Mouse (Mus musculus) kidney, postnatal 25 days (tissue): ENCODE results near the gene A630001G21Rik.
A peak's percentile ranks its signal among the peaks of the same experiment; 100 is the strongest.

ENCODE experiments used
- DNase-seq, 2 experiments: peaks; one replicate each; pipeline ENCODE4 v3.0.0; 2021; ENCODE audit warnings: mixed read lengths in 2 of 2

The A630001G21Rik gene

GRCm38 (mm10) chr1:85732581-85732980 lies 45.9 kb downstream of the A630001G21Rik start:
- DNase-seq = no peak

- DNase-seq = no peak
These were observed 48.0 kb downstream of the A630001G21Rik start for GRCm38 (mm10) chr1:85730471-85730870.

GRCm38 (mm10) chr1:85720220-85720893 lies 58.1 kb downstream of the A630001G21Rik start:
- no peak for DNase-seq

DNA sequence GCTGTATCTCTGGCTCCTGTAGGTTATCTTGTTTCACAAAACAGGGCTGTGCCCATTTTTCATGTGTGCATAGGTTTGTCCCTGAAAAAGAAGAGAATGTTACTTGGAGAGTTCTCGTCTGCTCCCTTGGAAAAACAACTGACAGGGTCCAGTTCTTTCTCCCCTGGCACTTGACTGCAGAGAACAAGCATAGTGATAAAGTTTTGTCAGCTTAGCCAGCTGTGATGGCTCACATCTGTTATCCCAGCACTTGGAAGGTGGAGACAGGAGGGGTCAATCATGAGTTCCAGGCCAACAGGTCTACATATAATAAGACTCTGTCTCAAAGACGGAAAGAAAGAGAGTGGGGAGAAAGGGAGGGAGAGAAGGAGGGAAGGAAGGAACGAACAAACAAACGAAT lies 59.4 kb downstream of the A630001G21Rik start:
- no peak for DNase-seq

GRCm38 (mm10) chr1:85716447-85717027 lies 61.9 kb downstream of the A630001G21Rik start:
- no peak for DNase-seq

GRCm38 (mm10) chr1:85714501-85714900 lies 63.9 kb downstream of the A630001G21Rik start:
- no peak for DNase-seq

GRCm38 (mm10) chr1:85706754-85707153 lies 71.7 kb downstream of the A630001G21Rik start:
- DNase-seq = no peak

DNA sequence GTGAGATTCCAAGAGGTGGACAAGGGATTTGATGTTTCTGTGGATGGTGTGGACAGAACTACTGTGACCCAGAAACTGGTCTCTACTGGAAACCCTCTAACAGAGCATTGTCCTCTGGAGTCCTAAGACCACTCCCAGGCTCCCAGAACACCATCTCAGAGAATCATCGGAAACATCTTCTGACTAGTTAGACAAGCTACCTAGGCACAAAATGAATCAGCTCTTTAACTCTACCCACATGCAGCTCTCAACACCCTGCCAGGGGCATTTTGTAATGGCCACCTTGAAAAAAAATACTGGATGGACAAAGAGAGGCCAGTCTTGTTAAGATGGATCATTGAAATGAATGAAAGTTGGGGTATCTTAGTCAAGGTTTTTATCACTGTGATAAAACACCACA lies 72.9 kb downstream of the A630001G21Rik start:
- no peak for DNase-seq

GRCm38 (mm10) chr1:85703245-85704186 lies 74.9 kb downstream of the A630001G21Rik start:
- DNase-seq = peak; percentile 65 to 74

DNA sequence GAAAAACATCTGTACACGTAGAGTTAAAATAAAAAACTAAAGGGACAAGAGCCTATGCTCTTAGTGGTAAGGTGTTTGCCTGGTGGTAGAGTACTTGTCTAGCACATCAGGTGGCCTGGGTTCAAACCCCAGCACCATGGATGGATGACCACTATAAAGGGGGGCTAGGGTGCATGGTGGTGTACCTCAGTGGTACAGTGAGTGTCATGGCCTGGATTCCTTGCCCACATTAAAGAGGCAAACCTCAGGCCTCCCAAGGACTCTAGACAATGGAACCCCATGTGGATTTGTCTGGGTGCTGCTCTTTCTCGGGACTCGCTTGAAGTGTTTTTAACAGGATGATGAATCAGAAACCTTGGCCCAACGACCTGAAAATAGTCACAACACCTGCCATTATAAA lies 75.9 kb downstream of the A630001G21Rik start:
- DNase-seq = no peak

- no peak for DNase-seq
These were observed 80.5 kb downstream of the A630001G21Rik start for GRCm38 (mm10) chr1:85697721-85698493.

DNA sequence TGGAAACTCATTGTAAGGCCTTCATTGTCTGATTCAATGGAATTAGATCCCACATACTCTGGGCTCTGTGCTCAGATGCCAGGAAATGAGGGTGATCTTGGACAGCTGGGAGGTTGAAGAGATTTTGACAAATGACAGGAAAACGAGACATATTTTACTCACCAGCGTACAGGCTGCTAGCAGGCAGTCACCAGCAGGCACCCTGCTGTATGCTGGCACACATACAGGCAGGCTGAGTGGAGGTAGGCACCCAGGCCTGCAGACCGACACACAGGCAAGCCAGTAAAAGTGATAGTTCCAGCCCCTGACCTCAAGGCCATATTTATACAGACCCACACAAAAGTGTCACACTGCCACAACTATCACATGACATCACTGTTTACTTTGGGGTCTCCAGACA lies 82.8 kb downstream of the A630001G21Rik start:
- no peak for DNase-seq

GRCm38 (mm10) chr1:85693280-85693679 lies 85.2 kb downstream of the A630001G21Rik start:
- no peak for DNase-seq

GRCm38 (mm10) chr1:85692281-85692680 lies 86.2 kb downstream of the A630001G21Rik start:
- DNase-seq = no peak

GRCm38 (mm10) chr1:85690544-85690943 lies 87.9 kb downstream of the A630001G21Rik start:
- no peak for DNase-seq

- no peak for DNase-seq
These were observed 91.1 kb downstream of the A630001G21Rik start for GRCm38 (mm10) chr1:85687346-85687745.

DNA sequence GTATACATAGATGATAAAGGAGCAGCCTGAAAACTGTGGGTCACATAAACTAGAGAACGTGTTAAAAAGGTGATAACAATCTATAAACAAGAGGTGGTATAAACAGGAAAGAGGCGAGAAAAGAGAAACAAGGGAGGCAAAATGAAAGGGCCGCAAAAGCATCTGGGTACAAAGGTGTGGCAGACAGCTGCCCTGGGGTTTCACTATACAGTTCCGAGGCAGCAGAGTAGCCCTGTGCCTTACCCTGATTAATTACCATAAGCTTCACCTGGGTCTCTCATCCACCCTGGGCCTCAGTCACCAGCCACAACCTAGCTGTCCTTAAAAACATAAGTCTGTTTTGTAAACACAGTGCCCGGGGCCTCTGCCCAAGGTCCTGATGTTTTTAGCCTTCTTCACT lies 91.8 kb downstream of the A630001G21Rik start:
- DNase-seq = no peak

- peak in 1 of 2 experiments; percentile 8 for DNase-seq
These were observed 98.2 kb downstream of the A630001G21Rik start for GRCm38 (mm10) chr1:85680226-85680625.
